Mouse (Mus musculus) forebrain, embryonic 11.5 days (tissue): Measurements from ENCODE around the gene Gm10663. TPM values are rescaled to one million over a fixed set of nuclear protein-coding genes. Genes with fewer than 3 reads are reported as not detected.

Source experiments
- ATAC-seq: fragments of 200-750 bp; cut with Nextera tagmentation; replicated peaks from 2 replicates; pipeline ENCODE4 v1.8.0; 2017; ENCODE audit warnings: moderate TSS enrichment; ENCODE audit not compliant: low FRiP score
- DNase-seq: peaks from one replicate; pipeline ENCODE4 v3.0.0-alpha.2; 2017; ENCODE audit warnings: low spot score
- H3K27ac ChIP-seq: fragments of 300-500 bp; sonication (generic); 2 replicates; pipeline ENCODE4 v1.5.1; 2014; ENCODE audit warnings: low read depth, low read length
- H3K27me3 ChIP-seq: fragments of 300-500 bp; sonication (generic); 2 replicates; pipeline ENCODE4 v1.6.1; 2014; ENCODE audit warnings: mild to moderate bottlenecking, low read length, mixed read lengths; ENCODE audit not compliant: control insufficient read depth, insufficient read depth
- H3K36me3 ChIP-seq: fragments of 300-500 bp; sonication (generic); 2 replicates; pipeline ENCODE4 v1.6.1; 2014; ENCODE audit warnings: mild to moderate bottlenecking, low read length, moderate library complexity, mixed read lengths; ENCODE audit not compliant: control insufficient read depth, insufficient read depth
- H3K4me1 ChIP-seq: fragments of 300-500 bp; sonication (generic); replicated peaks from 2 replicates; pipeline ENCODE4 v1.6.1; 2014; ENCODE audit warnings: low read length, mixed read lengths; ENCODE audit not compliant: control insufficient read depth, insufficient read depth
- H3K4me2 ChIP-seq: fragments of 300-500 bp; sonication (generic); 2 replicates; pipeline ENCODE4 v1.6.1; 2014; ENCODE audit warnings: low read depth, mild to moderate bottlenecking, low read length, moderate library complexity, mixed read lengths; ENCODE audit not compliant: severe bottlenecking
- H3K4me3 ChIP-seq: fragments of 300-500 bp; sonication (generic); 2 replicates; pipeline ENCODE4 v1.5.1; 2014; ENCODE audit warnings: low read depth, low read length
- H3K9ac ChIP-seq: fragments of 300-500 bp; sonication (generic); 2 replicates; pipeline ENCODE4 v1.6.1; 2014; ENCODE audit warnings: low read length
- H3K9me3 ChIP-seq: fragments of 300-500 bp; sonication (generic); 2 replicates; pipeline ENCODE4 v1.6.1; 2016; ENCODE audit warnings: low read length, mixed read lengths; ENCODE audit not compliant: control insufficient read depth
- WGBS: fragments of 180-500 bp; shearing (Covaris S2); extraction: QIAGEN DNeasy Blood & Tissue Kit; methylation state at CpG from one replicate; pipeline ENCODE4 v1.1.7; 2014; 5-methylcytosine and 5-hydroxymethylcytosine counted together
- microRNA-seq: library from miRNA; unstranded; fragments of <30 nt; microRNA quantifications from one replicate; pipeline ENCODE4, GENCODE M21; 2016; ENCODE audit not compliant: insufficient number of aligned reads
- polyA plus RNA-seq: library from polyadenylated mRNA; unstranded; fragments of >200 nt; fragmentation: Nextera tagmentation; extraction: Ambion mirVana; gene quantifications from 2 replicates; pipeline ENCODE4 v1.2.1, GENCODE M21; 2014

Gene Gm10663
- polyA plus RNA-seq, 1 experiment from 2014 or later, result not detected

DNA sequence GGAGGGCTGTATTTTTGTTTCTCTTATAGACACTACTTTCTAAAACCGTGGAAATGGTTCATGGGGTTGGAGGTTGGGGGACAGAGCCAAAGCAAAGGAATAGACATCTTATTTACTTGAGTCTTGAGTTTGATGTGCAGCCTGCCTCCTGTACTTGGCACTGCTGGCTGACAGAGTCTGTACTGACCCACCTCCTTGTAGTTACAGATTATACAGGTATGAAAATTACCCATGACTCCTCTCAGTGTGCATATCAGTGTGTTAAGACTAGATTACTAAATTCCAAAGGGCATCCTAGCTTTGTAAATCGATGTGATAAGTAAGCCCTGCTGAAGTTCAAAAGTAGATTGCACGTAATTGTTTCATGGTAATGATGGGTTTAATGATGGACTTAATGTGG is 51.6 kb downstream of the Gm10663 start:
- no peaks in the 10 kb centered on the region for H3K9me3 ChIP-seq
- no peak for ATAC-seq

More for the DNA sequence above, 51.6 kb downstream of the Gm10663 start:
- H3K27ac ChIP-seq, result no peak overlapping the region
- 93% methylated on average over 3 of the region's 3 CpGs for WGBS
- H3K36me3 ChIP-seq, result no peaks in the 10 kb centered on the region
- no peak overlapping the region for H3K4me2 ChIP-seq
- no peak overlapping the region for H3K4me3 ChIP-seq
- no peaks in the 10 kb centered on the region for H3K27me3 ChIP-seq
- no peak for DNase-seq
- H3K9ac ChIP-seq, result no peak overlapping the region
- no peaks in the 10 kb centered on the region for H3K4me1 ChIP-seq

Small RNA genes lying within 50 kb of the gene (microRNA-seq; reads per million reads assigned to microRNA genes)
- gene Gm24333, result not detected

Other genes starting within 250 kb of the Gm10663 start
- gene Klhl2, start 225.0 kb upstream of the Gm10663 start, polyA plus RNA-seq, result 22.6 and 26.0 TPM in 2 replicates
- gene Tmem192, start 127.8 kb upstream of the Gm10663 start, polyA plus RNA-seq, result 14.0 and 17.4 TPM in 2 replicates
- gene Trim75, start 87.2 kb upstream of the Gm10663 start, polyA plus RNA-seq, result 0.19 TPM in 1 of 2 replicates, not detected in the other
- not detected in 2 replicates for gene Trim61, start 56.5 kb upstream of the Gm10663 start, polyA plus RNA-seq
- gene Trim60, start 56.4 kb upstream of the Gm10663 start, polyA plus RNA-seq, result 0.13 TPM in 1 of 2 replicates, not detected in the other
- 5.6 and 5.7 TPM in 2 replicates for gene Apela, start 37.7 kb upstream of the Gm10663 start, polyA plus RNA-seq
- gene BC030870, start 54.5 kb downstream of the Gm10663 start, polyA plus RNA-seq, result not detected in 2 replicates